Mouse (Mus musculus) v-Abl transformed pro-B cells (cell line): Measurements from ENCODE around the gene Olfr1162.
"Not testable (repeated sequence)": the region's sequence is repeated elsewhere in the genome, so short reads cannot be mapped to it uniquely, and the experiment has no call there.

Source experiments
- in situ Hi-C, 2 experiments: fragments of 400-800 bp; cut with MboI; formaldehyde crosslinking; loops; one replicate each; pipeline ENCODE4 v1.15.1; 2025; ENCODE audit not compliant: unreplicated experiment in 2 of 2

The Olfr1162 gene

DNA sequence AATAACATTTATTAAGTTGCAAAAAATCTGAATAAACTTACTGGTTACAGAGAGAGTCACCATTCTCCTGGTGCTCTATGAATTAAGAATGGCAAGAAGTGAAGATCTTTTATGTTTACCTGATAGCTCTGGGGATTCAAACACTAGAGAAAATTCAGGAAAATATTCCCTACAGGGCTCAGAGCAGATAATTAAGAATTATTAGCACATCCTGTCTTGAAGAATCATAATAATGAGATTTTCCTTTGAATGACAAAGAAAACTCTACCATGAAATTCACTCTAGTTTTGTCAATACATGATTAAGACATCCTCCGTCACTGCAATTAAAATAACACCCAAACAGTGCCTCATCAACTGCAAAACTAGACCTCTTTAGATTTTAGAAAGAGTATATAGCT lies at the start of gene Olfr1162:
Olfr1162 (minus strand) TSS at position 101 of the 400 bp plus-strand sequence.
- in situ Hi-C loops = no loop called here

- in situ Hi-C loops = no loop called here
Observed at GRCm38 (mm10) chr2:88093866-88094265, 42.9 kb upstream of the Olfr1162 start, which contains the start of gene Olfr1164. Gene Olfr1164, minus strand, starts transcription at chr2:88093966.

- in situ Hi-C loops = no loop called here
Observed at GRCm38 (mm10) chr2:88071730-88072129, 20.8 kb upstream of the Olfr1162 start, which contains the start of gene Olfr1163. Gene Olfr1163, minus strand, starts transcription at chr2:88071830.

- in situ Hi-C loops = no loop called here
Observed at GRCm38 (mm10) chr2:88063587-88063986, 12.7 kb upstream of the Olfr1162 start.

GRCm38 (mm10) chr2:88037599-88037998 lies 13.3 kb downstream of the Olfr1162 start, which contains the start of gene Olfr73:
Gene Olfr73, minus strand, starts transcription at chr2:88037699.
- in situ Hi-C loops = no loop called here

- in situ Hi-C loops = not testable (repeated sequence)
Observed at GRCm38 (mm10) chr2:88022474-88022873, 28.5 kb downstream of the Olfr1162 start, which contains the start of gene Olfr1161. Gene Olfr1161, plus strand, starts transcription at chr2:88022774.

DNA sequence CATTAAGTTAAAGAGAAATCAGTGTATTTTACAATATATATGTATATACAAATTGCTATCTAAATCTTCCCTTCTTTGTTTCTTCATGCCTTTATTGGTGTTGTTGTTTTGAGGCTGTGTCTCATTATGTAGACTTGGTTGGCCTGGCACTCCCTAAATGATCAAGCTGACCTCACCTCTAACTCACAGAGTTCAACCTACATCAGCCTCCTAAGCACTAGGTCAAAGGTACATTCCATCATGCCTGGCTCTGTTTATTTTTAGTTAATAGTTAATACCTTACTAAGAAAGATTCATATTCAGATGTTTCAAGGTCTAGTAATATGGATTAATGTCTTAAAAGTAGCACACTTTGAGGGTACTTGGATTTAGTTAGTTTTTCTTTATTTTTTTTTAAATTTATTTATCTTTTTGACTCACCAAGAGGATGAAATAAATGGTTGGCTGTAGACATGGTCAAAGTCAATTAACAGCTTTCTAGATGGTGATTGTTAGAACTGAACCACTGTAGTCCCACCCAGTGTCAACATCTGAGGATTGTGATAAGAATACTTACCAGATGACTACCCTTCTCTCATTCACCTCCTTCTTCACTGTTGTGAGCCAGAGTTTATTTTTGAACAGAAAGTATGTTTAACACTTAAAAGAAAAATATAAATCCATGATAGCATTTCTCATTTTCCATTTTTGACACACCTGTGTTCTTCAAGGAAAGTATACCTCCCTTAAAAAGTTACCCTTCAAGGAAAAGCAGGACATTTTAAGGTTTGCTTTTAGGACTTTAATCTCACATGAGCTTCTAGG lies 43.2 kb downstream of the Olfr1162 start, which contains the start of gene Olfr1160:
Olfr1160 (minus strand) TSS at position 754 of the 804 bp plus-strand sequence.
- in situ Hi-C loops = no loop called here
